ENCODE assay signal across 26 mouse cellular contexts in the genomic region with DNA sequence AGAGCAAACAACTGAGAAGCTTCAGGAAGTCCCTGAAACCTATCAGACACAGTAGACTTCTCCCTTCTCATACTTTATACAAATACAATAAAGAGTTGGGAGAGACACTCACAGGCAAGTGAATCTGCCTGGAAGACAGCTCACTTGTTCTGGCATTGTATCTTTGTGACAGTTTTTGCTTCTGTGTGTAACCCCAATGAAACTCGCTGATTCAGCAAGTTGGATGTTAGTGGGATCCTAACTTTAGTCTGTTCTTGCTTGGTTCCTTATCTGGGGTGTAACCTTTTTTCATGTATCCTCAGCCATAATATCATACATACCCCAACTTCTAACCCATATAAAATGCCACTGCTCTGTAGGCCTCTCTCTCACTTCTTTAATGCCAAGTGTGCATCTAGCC.
"Had no signal": no experiment of that assay in that cellular context is flagged by ENCODE, and none has a peak within 500 bp of the region (broad histone marks: within the 10 kb centered on the region; RNA-seq: fewer than 3 reads in every experiment).

No protein-coding gene starts in this region.

- DNase-seq: cerebellum, adult 9-10 months; cerebellum, adult 9-11 months; cerebellum, postnatal 14 days; cerebellum, postnatal 25 days; cerebellum, postnatal 36 days; embryo, embryonic 11 days; forebrain, postnatal 0 days; gastrocnemius, adult 2 months; gastrocnemius, postnatal 10 days; gastrocnemius, postnatal 14 days; gastrocnemius, postnatal 25 days; gastrocnemius, postnatal 36 days; heart, adult 11 months; heart, adult 18-20 months; heart, adult 2 months had no signal

- H3K4me3 ChIP-seq: embryonic facial prominence, embryonic 10.5 days; embryonic facial prominence, embryonic 12.5 days; embryonic facial prominence, embryonic 13.5 days; embryonic facial prominence, embryonic 15.5 days; erythroblast, embryonic 14.5 days; forebrain, embryonic 10.5 days; forebrain, embryonic 12.5 days; forebrain, embryonic 13.5 days; forebrain, embryonic 15.5 days; gastrocnemius, adult 2 months; heart, adult 2 months had no signal

- H3K4me2 ChIP-seq: embryonic facial prominence, embryonic 12.5 days; embryonic facial prominence, embryonic 13.5 days; embryonic facial prominence, embryonic 15.5 days; forebrain, embryonic 12.5 days; forebrain, embryonic 13.5 days; forebrain, embryonic 15.5 days had no signal

- H3K9me3 ChIP-seq: embryonic facial prominence, embryonic 10.5 days; embryonic facial prominence, embryonic 12.5 days; embryonic facial prominence, embryonic 13.5 days; embryonic facial prominence, embryonic 15.5 days; forebrain, embryonic 10.5 days; forebrain, embryonic 12.5 days; forebrain, embryonic 13.5 days; forebrain, embryonic 15.5 days had no signal

- H3K4me1 ChIP-seq: embryonic facial prominence, embryonic 10.5 days; embryonic facial prominence, embryonic 12.5 days; embryonic facial prominence, embryonic 13.5 days; embryonic facial prominence, embryonic 15.5 days; forebrain, embryonic 10.5 days; forebrain, embryonic 12.5 days; forebrain, embryonic 13.5 days; forebrain, embryonic 15.5 days had no signal

- ATAC-seq: forebrain, embryonic 13.5 days; forebrain, embryonic 14.5 days; forebrain, embryonic 15.5 days; forebrain, embryonic 16.5 days; forebrain, postnatal 0 days had no signal

- H3K27me3 ChIP-seq: embryonic facial prominence, embryonic 12.5 days; embryonic facial prominence, embryonic 13.5 days; embryonic facial prominence, embryonic 15.5 days; forebrain, embryonic 12.5 days; forebrain, embryonic 13.5 days; forebrain, embryonic 15.5 days had no signal

- H3K27ac ChIP-seq: embryonic facial prominence, embryonic 10.5 days; embryonic facial prominence, embryonic 12.5 days; embryonic facial prominence, embryonic 13.5 days; embryonic facial prominence, embryonic 15.5 days; forebrain, embryonic 10.5 days; forebrain, embryonic 12.5 days; forebrain, embryonic 13.5 days; forebrain, embryonic 15.5 days; gastrocnemius, adult 2 months; heart, adult 2 months had no signal

- H3K36me3 ChIP-seq: embryonic facial prominence, embryonic 10.5 days; embryonic facial prominence, embryonic 12.5 days; embryonic facial prominence, embryonic 13.5 days; embryonic facial prominence, embryonic 15.5 days; forebrain, embryonic 10.5 days; forebrain, embryonic 12.5 days; forebrain, embryonic 15.5 days had no signal

- H3K9ac ChIP-seq: embryonic facial prominence, embryonic 12.5 days; embryonic facial prominence, embryonic 13.5 days; embryonic facial prominence, embryonic 15.5 days; forebrain, embryonic 12.5 days; forebrain, embryonic 13.5 days; forebrain, embryonic 15.5 days; forebrain, postnatal 0 days had no signal
